Mouse (Mus musculus) ES-E14 (cell line): ENCODE data around the gene Smpd4. TPM values are rescaled to one million over a fixed set of nuclear protein-coding genes. Genes with fewer than 3 reads are reported as not detected.

Experiments
- DNase-seq: peaks from one replicate; pipeline ENCODE4 v3.0.0-alpha.2; 2013; ENCODE audit warnings: low read depth, low spot score
- H3K27ac ChIP-seq: 2 replicates; pipeline ENCODE4 v1.5.1; 2012; ENCODE audit warnings: low read depth, mild to moderate bottlenecking, low read length, moderate library complexity, mixed read lengths; ENCODE audit not compliant: poor library complexity, insufficient read depth, severe bottlenecking
- H3K36me3 ChIP-seq: 2 replicates; pipeline ENCODE4 v1.6.1; 2012; ENCODE audit warnings: mild to moderate bottlenecking, low read length, moderate library complexity, mixed read lengths; ENCODE audit not compliant: control insufficient read depth, poor library complexity, insufficient read depth, severe bottlenecking
- H3K4me1 ChIP-seq, 2 experiments: fragments of 150-350 bp in 1 of 2; sonication (generic) in 1 of 2; 2 replicates each; pipeline ENCODE4 v1.6.1; 2012; ENCODE audit warnings: low read length in 2 of 2, mild to moderate bottlenecking in 1 of 2, mixed read lengths in 1 of 2; ENCODE audit not compliant: control insufficient read depth in 2 of 2, insufficient read depth in 2 of 2, poor library complexity in 1 of 2
- H3K4me3 ChIP-seq, 2 experiments: fragments of 150-350 bp in 1 of 2; sonication (generic) in 1 of 2; 2 replicates each; pipeline ENCODE4 v1.5.1; 2012; ENCODE audit warnings: low read length in 2 of 2, low read depth in 1 of 2, mild to moderate bottlenecking in 1 of 2, mixed read lengths in 1 of 2; ENCODE audit not compliant: insufficient read depth in 1 of 2, poor library complexity in 1 of 2, severe bottlenecking in 1 of 2
- H3K9ac ChIP-seq: 2 replicates; pipeline ENCODE4 v1.6.1; 2012; ENCODE audit warnings: low read depth, mild to moderate bottlenecking, low read length, mixed read lengths; ENCODE audit not compliant: poor library complexity, insufficient read depth, severe bottlenecking
- H3K9me3 ChIP-seq: fragments of 150-350 bp; sonication (generic); 2 replicates; pipeline ENCODE4 v1.6.1; 2012; ENCODE audit warnings: low read depth, mild to moderate bottlenecking, low read length; ENCODE audit not compliant: control insufficient read depth, insufficient read depth
- CHD2 ChIP-seq: IDR thresholded peaks from 2 replicates; pipeline ENCODE4 v1.6.1; 2014; ENCODE audit warnings: mild to moderate bottlenecking, low read depth, low read length, inconsistent platforms
- HCFC1 ChIP-seq: IDR thresholded peaks from 2 replicates; pipeline ENCODE4 v1.6.1; 2012; ENCODE audit warnings: low read length, inconsistent platforms, borderline replicate concordance; ENCODE audit not compliant: insufficient read depth
- MAFK ChIP-seq: IDR thresholded peaks from 2 replicates; pipeline ENCODE4 v1.6.1; 2014; ENCODE audit warnings: mild to moderate bottlenecking, low read depth, low read length, inconsistent platforms; ENCODE audit not compliant: insufficient read depth
- ZC3H11A ChIP-seq: IDR thresholded peaks from 2 replicates; pipeline ENCODE4 v1.6.1; 2012; ENCODE audit warnings: low read depth, mild to moderate bottlenecking, inconsistent platforms, low read length, borderline replicate concordance
- ZNF384 ChIP-seq: IDR thresholded peaks from 2 replicates; pipeline ENCODE4 v1.6.1; 2012; ENCODE audit warnings: low read depth, low read length, inconsistent platforms
- in situ Hi-C, 2 experiments: fragments of 600-800 bp; cut with MboI; formaldehyde crosslinking; loops; one replicate each; pipeline ENCODE4 v1.15.1; 2025; ENCODE audit warnings: low sequenced_read_pairs in 2 of 2, inconsistent platforms in 1 of 2; ENCODE audit not compliant: unreplicated experiment in 2 of 2
- total RNA-seq: library from RNA; depleted of rRNA; stranded (reverse); fragments of 300-350 nt; gene quantifications from 2 replicates; pipeline ENCODE4 v1.2.3, GENCODE M21; 2012; rRNA removed

The Smpd4 gene
- total RNA-seq, 1 experiment: 123 TPM

DNA sequence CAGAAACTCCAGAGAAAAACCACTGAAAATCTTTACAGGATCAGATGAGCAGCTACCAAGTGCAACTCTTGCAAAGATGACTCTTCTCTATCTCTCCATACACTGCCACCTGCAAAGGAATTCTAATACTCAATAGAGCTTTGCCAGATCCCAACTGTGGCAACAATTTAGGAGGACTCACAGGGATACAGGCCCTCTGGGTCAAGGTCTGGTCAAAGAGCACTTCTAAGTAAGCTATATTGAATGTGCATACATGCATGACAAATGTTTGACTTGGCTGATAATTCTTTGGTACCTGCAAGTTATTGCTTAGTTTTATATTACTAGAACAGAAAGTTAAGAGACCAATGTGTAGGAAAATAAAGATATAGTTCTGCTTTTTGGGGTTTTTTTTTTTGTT is 46.4 kb downstream of the Smpd4 start:
- Histone ChIP-seq H3K27ac (no peak overlapping the region), H3K4me1 (no peaks in the 10 kb centered on the region), H3K9ac (no peak overlapping the region), H3K36me3 (peaks cover 2% of the 10 kb centered on the region; the same call in 1 of the 2 replicates), H3K9me3 (no peaks in the 10 kb centered on the region), H3K4me3 (no peak overlapping the region)
- TF ChIP-seq MAFK: no peak
- no peak for TF ChIP-seq ZC3H11A
- TF ChIP-seq ZNF384: no peak
- TF ChIP-seq HCFC1: no peak
- no peak for TF ChIP-seq CHD2
- in situ Hi-C loops: no loop called here
- DNase-seq: no peak

DNA sequence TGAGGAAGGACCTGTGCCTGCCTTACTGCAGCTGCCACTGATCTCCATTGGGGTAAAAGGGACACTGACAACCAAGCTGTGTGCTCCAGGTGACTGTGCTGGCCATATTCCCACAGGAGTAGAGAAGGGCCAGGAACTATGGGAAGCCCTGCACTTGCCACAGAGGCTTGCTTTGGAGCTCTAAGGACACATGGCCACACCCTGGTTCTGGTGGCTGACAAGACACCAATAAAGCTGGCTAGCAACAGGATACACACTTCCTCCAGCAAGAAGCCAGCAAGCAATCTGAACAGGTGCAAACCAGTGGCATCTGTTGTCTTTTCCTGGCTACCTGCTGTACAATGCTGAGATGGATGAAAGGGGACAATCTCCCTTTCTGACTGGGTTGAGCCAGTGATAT is 50.7 kb downstream of the Smpd4 start:
- in situ Hi-C loops: no loop called here
- no peak for TF ChIP-seq MAFK
- TF ChIP-seq HCFC1: no peak
- no peak for TF ChIP-seq CHD2
- no peak for TF ChIP-seq ZNF384
- TF ChIP-seq ZC3H11A: no peak
- no peaks in the 10 kb centered on the region for H3K9me3 ChIP-seq
- no peak overlapping the region for H3K4me3 ChIP-seq
- peaks cover 11% of the 10 kb centered on the region; the same call in 1 of the 2 replicates for H3K36me3 ChIP-seq
- no peaks in the 10 kb centered on the region for H3K4me1 ChIP-seq
- no peak for DNase-seq
- H3K9ac ChIP-seq: no peak overlapping the region
- H3K27ac ChIP-seq: no peak overlapping the region

Other genes starting within 250 kb of the Smpd4 start
- gene Snap29, start 213.4 kb upstream of the Smpd4 start, total RNA-seq: 5.2 and 7.5 TPM in 2 replicates
- 42.5 and 45.4 TPM in 2 replicates for gene Pi4ka, start 213.0 kb upstream of the Smpd4 start, total RNA-seq
- 23.7 and 28.2 TPM in 2 replicates for gene Crkl, start 167.4 kb upstream of the Smpd4 start, total RNA-seq
- 3.0 and 5.7 TPM in 2 replicates for gene Aifm3, start 129.7 kb upstream of the Smpd4 start, total RNA-seq
- gene Lztr1, start 110.7 kb upstream of the Smpd4 start, total RNA-seq: 63.1 and 89.0 TPM in 2 replicates
- 24.4 and 32.9 TPM in 2 replicates for gene Thap7, start 88.2 kb upstream of the Smpd4 start, total RNA-seq
- 0.09 TPM in 1 of 2 replicates, not detected in the other for gene Lrrc74b, start 58.1 kb upstream of the Smpd4 start, total RNA-seq
- 0.09 and 0.42 TPM in 2 replicates for gene P2rx6, start 57.5 kb upstream of the Smpd4 start, total RNA-seq
- gene Slc7a4, start 36.1 kb upstream of the Smpd4 start, total RNA-seq: 2.9 and 6.9 TPM in 2 replicates
- 2.3 and 4.5 TPM in 2 replicates for gene Ccdc74a, start 27.1 kb downstream of the Smpd4 start, total RNA-seq
- gene Med15, start 113.5 kb downstream of the Smpd4 start, total RNA-seq: 32.7 and 36.6 TPM in 2 replicates
- 48.5 and 64.7 TPM in 2 replicates for gene Klhl22, start 140.3 kb downstream of the Smpd4 start, total RNA-seq
- 7.2 and 8.1 TPM in 2 replicates for gene Scarf2, start 177.9 kb downstream of the Smpd4 start, total RNA-seq
- 0.16 TPM in 1 of 2 replicates, not detected in the other for gene B830017H08Rik, start 213.8 kb downstream of the Smpd4 start, total RNA-seq
- gene Car15, start 219.0 kb downstream of the Smpd4 start, total RNA-seq: 2.4 and 3.5 TPM in 2 replicates